Mouse (Mus musculus) heart, adult 2 months (tissue): Measurements from ENCODE around the gene Borcs6. TPM values are rescaled to one million over a fixed set of nuclear protein-coding genes. Genes with fewer than 3 reads are reported as not detected.

Experiments used
- DNase-seq, 2 experiments: peaks; one replicate each; pipeline ENCODE4 v3.0.0; 2021
- H3K27ac ChIP-seq: fragments of 200-600 bp; 2 replicates; pipeline ENCODE4 v1.8.1; 2022
- H3K27me3 ChIP-seq: fragments of 200-500 bp; 2 replicates; pipeline ENCODE4 v1.6.1; 2012; ENCODE audit warnings: mild to moderate bottlenecking, low read length, inconsistent platforms, mixed read lengths; ENCODE audit not compliant: control insufficient read depth, insufficient read depth
- H3K36me3 ChIP-seq: fragments of 200-500 bp; 2 replicates; pipeline ENCODE4 v1.6.1; 2012; ENCODE audit warnings: low read length, inconsistent platforms; ENCODE audit not compliant: control insufficient read depth, insufficient read depth
- H3K4me1 ChIP-seq: fragments of 200-500 bp; 2 replicates; pipeline ENCODE4 v1.6.1; 2011; ENCODE audit warnings: low read length; ENCODE audit not compliant: control insufficient read depth, insufficient read depth
- H3K4me3 ChIP-seq: fragments of 200-600 bp; 2 replicates; pipeline ENCODE4 v1.8.1; 2022
- H3K79me2 ChIP-seq: fragments of 200-500 bp; replicated peaks from 2 replicates; pipeline ENCODE4 v1.6.1; 2012; ENCODE audit warnings: mild to moderate bottlenecking, inconsistent platforms, low read length, moderate library complexity, mixed read lengths; ENCODE audit not compliant: control insufficient read depth, insufficient read depth
- H3K9ac ChIP-seq: fragments of 200-500 bp; 2 replicates; pipeline ENCODE4 v1.6.1; 2012; ENCODE audit warnings: low read depth, mild to moderate bottlenecking, control low read depth, inconsistent platforms, low read length, mixed read lengths
- CTCF ChIP-seq: fragments of 200-600 bp; IDR thresholded peaks from 2 replicates; pipeline ENCODE4 v1.8.1; 2022; ENCODE audit warnings: antibody characterized with exemption, mild to moderate bottlenecking, moderate library complexity
- EP300 ChIP-seq: fragments of 200-500 bp; IDR thresholded peaks from 2 replicates; pipeline ENCODE4 v1.6.1; 2011; ENCODE audit warnings: low read depth, low read length, control low read depth; ENCODE audit not compliant: insufficient read depth
- POLR2A ChIP-seq: fragments of 200-500 bp; IDR thresholded peaks from 2 replicates; pipeline ENCODE4 v1.6.1; 2011; ENCODE audit warnings: mild to moderate bottlenecking, low read depth, low read length, control low read depth; ENCODE audit not compliant: insufficient read depth
- WGBS: fragments of 180-500 bp; shearing (Covaris S2); methylation state at CpG from one replicate; pipeline ENCODE4 v1.1.7; 2018; 5-methylcytosine and 5-hydroxymethylcytosine counted together
- intact Hi-C: fragments of 180-260 bp; cut with DNase I; formaldehyde crosslinking; loops from one replicate; pipeline ENCODE4 v1.15.1; 2025
- polyA plus RNA-seq: library from polyadenylated mRNA; depleted of rRNA; stranded (reverse); fragments of >200 nt; gene quantifications from 2 replicates; pipeline ENCODE4 v1.2.3, GENCODE M21; 2012
- total RNA-seq, 2 experiments: library from RNA; stranded (reverse); gene quantifications; 2 replicates each; pipeline ENCODE4 v1.2.3; 2021

The Borcs6 gene
- total and polyA plus RNA-seq, 3 experiments: 13.0 to 17.8 (median 15.3) TPM

GRCm38 (mm10) chr11:69095511-69096231 is 36.2 kb downstream of the Borcs6 start:
- Histone ChIP-seq H3K27me3 (no peaks in the 10 kb centered on the region), H3K36me3 (peaks cover 7% of the 10 kb centered on the region), H3K9ac (peak overlapping the region; percentile 81), H3K4me3 (peak overlapping the region; percentile 67), H3K27ac (peak overlapping the region; percentile 98), H3K4me1 (peaks cover 10% of the 10 kb centered on the region), H3K79me2 (no peaks in the 10 kb centered on the region)
- intact Hi-C loops: loop anchor here (5.0 kb wide), 1 partner anchor 138 kb away; the partner anchor contains the start of gene Arhgef15
- TF ChIP-seq CTCF: no peak
- peak; percentile 70 for TF ChIP-seq POLR2A
- TF ChIP-seq EP300: no peak
- DNase-seq: peak; percentile 67 to 71
- under 1% methylated on average over 27 of the region's 27 CpGs for WGBS

- H3K27me3 ChIP-seq: no peaks in the 10 kb centered on the region
- H3K36me3 ChIP-seq: peaks cover 9% of the 10 kb centered on the region
- DNase-seq: no peak
- H3K9ac ChIP-seq: peak overlapping the region; percentile 81
- peak overlapping the region; percentile 98 for H3K27ac ChIP-seq
- 2% methylated on average over 9 of the region's 9 CpGs for WGBS
- intact Hi-C loops: loop anchor here (5.0 kb wide), 1 partner anchor 139 kb away; the partner anchor contains the start of gene Arhgef15
- TF ChIP-seq POLR2A (peak; percentile 11; the same call in 1 of the 2 replicates), EP300 (no peak)
- H3K4me3 ChIP-seq: peak overlapping the region; percentile 67
- peaks cover 13% of the 10 kb centered on the region for H3K4me1 ChIP-seq
- peaks cover 2% of the 10 kb centered on the region for H3K79me2 ChIP-seq
Observed at GRCm38 (mm10) chr11:69096360-69096986, 37.0 kb downstream of the Borcs6 start.

- TF ChIP-seq EP300 (peak; percentile 100), POLR2A (peak; percentile 90), CTCF (no peak)
- Histone ChIP-seq H3K4me3 (peak overlapping the region; percentile 67), H3K36me3 (peaks cover 9% of the 10 kb centered on the region), H3K9ac (peak overlapping the region; percentile 71), H3K27me3 (no peaks in the 10 kb centered on the region), H3K27ac (peak overlapping the region; percentile 98), H3K79me2 (peaks cover 2% of the 10 kb centered on the region), H3K4me1 (peaks cover 13% of the 10 kb centered on the region)
- under 1% methylated on average over 29 of the region's 29 CpGs for WGBS
- DNase-seq: peak; percentile 99 to 100
- intact Hi-C loops: loop anchor here (5.0 kb wide), 1 partner anchor 140 kb away; the partner anchor contains the start of gene Arhgef15
Observed at GRCm38 (mm10) chr11:69096987-69097900, 37.7 kb downstream of the Borcs6 start.

- Histone ChIP-seq H3K9ac (peak overlapping the region; percentile 56), H3K27me3 (no peaks in the 10 kb centered on the region), H3K27ac (peak overlapping the region; percentile 98), H3K79me2 (peaks cover 2% of the 10 kb centered on the region), H3K4me3 (peak overlapping the region; percentile 67), H3K36me3 (peaks cover 9% of the 10 kb centered on the region), H3K4me1 (peaks cover 13% of the 10 kb centered on the region)
- WGBS: 3% methylated on average over 8 of the region's 8 CpGs
- DNase-seq: no peak
- intact Hi-C loops: loop anchor here (5.0 kb wide), 1 partner anchor 141 kb away; the partner anchor contains the start of gene Arhgef15
- TF ChIP-seq EP300 (no peak; the same call in 1 of the 2 replicates), CTCF (no peak), POLR2A (peak; percentile 95)
Observed at GRCm38 (mm10) chr11:69098039-69098761, 38.7 kb downstream of the Borcs6 start.

- H3K27me3 ChIP-seq: no peaks in the 10 kb centered on the region
- under 1% methylated on average over 19 of the region's 19 CpGs for WGBS
Observed at GRCm38 (mm10) chr11:69098762-69099091, 39.2 kb downstream of the Borcs6 start.

More at GRCm38 (mm10) chr11:69098762-69099091, 39.2 kb downstream of the Borcs6 start:
- peaks cover 2% of the 10 kb centered on the region for H3K79me2 ChIP-seq
- H3K36me3 ChIP-seq: peaks cover 9% of the 10 kb centered on the region
- peak overlapping the region; percentile 98 for H3K27ac ChIP-seq
- peak overlapping the region; percentile 81 for H3K9ac ChIP-seq
- H3K4me3 ChIP-seq: peak overlapping the region; percentile 67
- intact Hi-C loops: loop anchor here (5.0 kb wide), 1 partner anchor 141 kb away; the partner anchor contains the start of gene Arhgef15
- H3K4me1 ChIP-seq: peaks cover 13% of the 10 kb centered on the region
- peak; percentile 83 for TF ChIP-seq POLR2A
- no peak for TF ChIP-seq CTCF
- TF ChIP-seq EP300: peak; percentile 93; the same call in 1 of the 2 replicates
- DNase-seq: peak; percentile 98 to 99
